Mouse (Mus musculus): ENCODE results near the gene Cenpu. TPM values are rescaled to one million over a fixed set of nuclear protein-coding genes. Genes with fewer than 3 reads are reported as not detected.
A peak's percentile ranks its signal among the peaks of the same experiment; 100 is the strongest.
"Not testable (repeated sequence)": the region's sequence is repeated elsewhere in the genome, so short reads cannot be mapped to it uniquely, and the experiment has no call there.

Cenpu gene
- total and polyA plus RNA-seq, 3 experiments, result 1.1 to 1.9 (median 1.4) TPM

DNA sequence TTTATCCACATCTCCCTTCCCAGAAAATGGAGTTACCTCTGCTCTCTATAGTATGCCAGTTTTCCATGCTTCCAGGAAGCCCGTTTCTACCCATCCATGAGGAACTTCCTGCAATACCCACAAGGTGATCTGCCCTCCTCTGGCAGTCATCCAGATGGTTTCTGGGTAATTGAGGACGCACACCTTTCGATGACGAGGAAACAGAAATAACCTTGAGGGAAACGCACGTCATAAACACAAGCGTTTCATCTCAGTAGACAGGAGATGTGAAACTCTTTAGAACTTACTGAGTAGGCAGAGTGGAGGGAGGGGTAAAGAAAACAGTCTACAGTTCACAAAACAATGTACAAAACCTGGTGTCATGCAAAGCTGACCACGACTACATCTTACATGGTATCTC is 1.8 kb upstream of the Cenpu start:
- DNase-seq, result no peak

DNA sequence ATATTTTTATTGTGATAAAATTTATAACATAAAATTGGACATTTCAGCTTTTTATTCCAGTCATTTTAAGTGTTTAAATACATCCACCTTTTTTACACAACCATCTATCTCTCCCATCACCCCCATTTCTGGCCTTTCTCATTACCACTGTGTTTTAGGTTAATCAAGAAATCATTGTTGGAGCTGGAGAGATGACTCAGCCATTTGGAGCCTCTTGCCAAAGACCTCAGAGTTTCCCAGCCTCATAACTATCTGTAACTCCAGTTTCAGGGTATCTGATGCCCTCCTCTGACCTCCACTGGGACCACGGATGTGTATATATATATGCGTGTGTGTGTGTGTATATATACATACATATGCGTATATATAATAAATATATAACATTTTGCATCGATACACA is 799 bp upstream of the Cenpu start:
- DNase-seq, result peak; percentile 45

DNA sequence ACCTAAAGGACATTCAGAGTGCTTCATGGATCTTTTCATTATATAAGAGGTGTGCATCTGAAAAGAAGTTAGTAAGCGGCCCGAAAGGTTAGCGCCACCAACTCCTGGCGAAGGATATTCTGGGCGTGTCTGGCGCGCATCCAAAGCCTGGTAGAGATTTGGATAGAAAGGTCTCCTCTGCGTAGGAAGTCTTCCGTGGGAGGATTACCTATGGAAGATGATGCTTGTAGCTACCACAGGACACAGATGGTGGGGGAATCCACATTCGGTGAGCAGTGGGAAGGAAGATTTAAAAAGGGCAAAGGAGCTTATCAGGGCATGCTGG is 575 bp downstream of the Cenpu start:
- DNase-seq, result no peak

DNA sequence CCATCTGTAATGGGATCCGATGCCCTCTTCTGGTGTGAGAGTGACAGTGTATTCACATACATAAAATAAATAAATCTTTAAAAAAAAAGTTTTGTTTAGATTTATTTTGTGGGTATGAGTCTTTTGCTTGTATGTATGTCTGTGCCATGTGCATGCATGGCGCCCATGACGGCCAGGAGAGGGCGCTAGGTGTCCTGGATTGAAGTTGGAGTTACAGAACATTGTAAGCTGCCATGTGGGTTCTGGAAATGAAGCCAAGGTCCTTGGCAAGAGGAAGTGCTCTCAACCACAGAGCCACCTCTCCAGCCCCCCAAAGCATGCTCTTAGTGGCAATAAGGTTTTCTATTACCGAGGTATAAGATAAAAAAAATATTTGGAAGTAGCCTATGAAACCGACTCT is 7.6 kb downstream of the Cenpu start:
- DNase-seq, result no peak

DNA sequence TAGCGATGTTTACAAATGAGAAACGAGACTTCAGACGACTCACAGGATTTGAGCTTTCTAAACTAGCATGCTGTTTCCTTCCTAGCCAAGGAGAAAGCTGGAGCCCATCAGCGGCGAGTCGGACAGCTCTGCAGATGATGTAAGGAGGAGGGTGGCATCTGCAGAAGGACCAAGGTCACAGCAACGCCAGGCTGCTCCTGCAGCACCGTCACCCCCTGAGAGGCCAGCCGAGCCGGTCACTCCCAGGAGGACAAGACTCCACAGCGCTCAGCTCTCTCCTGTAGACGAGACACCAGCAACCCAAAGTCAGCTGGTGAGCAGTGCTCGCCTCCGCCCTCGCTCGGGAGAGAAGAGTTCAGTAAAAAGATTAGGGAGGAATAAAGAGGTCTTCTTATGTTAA is 10.5 kb downstream of the Cenpu start:
- peak; percentile 59 for DNase-seq

DNA sequence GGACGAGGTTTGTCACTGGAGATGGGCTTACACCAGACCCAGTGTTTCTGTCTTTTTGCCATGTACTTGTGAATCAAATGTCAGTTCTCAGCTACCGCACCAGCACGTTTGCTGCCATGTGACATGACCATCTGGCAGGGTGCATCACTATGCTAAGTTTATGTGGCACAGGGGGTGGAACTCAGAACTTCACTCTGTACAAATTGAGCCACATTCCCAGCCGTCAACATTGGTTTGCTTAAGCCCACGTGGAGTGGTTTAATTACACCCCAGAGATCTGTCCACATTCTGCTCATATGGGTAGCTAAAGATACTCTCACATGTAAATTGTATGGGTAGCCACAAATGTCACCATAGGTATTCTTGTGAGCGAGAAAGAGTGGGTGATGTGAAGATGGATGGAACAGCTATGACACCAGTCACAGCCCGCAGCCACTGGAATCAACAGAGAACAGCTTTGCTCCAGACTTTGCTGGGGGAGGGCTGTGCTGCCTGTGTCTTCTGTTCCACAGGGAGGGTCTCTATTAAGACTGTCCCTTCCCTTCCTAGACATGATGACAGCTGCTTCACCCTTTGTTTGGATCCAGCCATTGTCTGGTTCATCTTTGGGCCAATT is 15.2 kb downstream of the Cenpu start:
- no peak for DNase-seq

DNA sequence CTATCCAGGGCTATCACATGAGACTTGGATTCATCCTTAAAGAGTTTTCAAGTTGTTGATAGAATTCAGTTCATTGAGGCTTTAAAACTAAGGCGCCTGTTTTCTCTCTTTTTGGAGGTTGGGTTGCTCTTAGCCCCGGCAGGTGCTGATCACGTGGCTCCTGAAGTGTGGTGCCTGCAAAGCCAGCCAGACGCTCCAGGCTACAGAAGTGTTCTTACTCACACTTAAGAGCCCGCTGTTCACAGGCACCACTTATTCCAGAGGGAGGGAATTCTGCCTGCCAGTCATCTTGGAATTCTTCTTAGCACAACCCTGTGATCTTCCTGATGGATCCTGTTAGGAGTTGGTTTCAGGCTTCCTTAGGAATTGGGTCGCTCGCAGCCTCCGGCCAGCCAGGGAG is 16.1 kb downstream of the Cenpu start:
- DNase-seq, result no peak

DNA sequence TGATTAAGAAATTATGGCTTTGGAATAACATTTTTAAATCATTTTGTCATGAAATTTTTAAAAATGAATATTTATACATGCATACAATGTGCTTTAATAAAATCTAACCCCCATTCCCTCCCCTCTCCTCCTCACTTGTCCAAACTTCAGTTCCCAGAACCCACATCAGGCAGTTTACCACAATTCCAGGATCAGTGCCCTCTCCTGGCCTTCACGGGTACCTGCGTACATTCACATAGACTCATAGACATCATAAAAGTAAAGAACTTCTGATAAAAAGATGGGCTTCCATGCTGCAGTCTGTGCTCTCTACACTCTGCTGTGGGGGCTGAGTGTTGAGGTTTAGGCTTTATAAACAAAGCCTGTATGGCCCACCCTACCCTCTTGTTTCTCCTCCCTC is 17.1 kb downstream of the Cenpu start:
- no peak for DNase-seq

DNA sequence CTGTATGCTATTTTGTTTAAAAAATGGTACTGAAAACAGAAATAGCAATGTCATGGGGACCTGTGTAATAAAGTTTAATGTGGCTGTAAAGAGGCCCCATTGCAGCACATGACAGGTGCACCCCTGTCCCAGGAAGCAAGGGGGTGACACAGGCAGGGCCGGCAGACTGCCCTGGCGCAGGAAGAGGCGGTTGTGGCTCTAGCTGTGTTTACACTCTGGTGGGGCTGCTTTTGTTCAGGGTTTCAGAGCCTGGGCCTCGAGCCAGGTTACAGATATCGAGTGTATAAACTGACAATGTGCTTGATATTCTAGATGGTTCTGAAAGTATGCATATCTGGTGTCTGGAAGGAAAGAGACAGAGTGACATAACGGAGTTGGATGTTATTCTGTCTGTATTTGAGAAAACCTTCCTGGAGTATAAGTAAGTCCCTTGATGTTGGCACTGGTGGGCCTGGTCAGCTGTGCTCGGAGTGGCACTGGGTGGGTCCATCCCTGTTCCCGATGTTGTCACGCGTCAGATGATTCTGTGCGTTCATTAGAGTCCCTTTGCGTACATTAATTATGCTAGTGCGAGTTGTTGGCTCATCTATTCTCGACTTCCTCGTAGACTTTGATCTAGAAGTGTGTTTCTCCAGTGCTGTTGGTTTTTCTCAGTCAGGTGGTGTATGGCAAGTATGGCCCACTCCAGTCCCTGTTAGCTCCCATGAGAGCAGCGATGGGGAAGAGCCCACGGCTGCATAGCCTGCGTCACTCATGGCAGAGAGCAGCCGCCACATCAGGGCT is 18.0 kb downstream of the Cenpu start:
- no peak for DNase-seq

DNA sequence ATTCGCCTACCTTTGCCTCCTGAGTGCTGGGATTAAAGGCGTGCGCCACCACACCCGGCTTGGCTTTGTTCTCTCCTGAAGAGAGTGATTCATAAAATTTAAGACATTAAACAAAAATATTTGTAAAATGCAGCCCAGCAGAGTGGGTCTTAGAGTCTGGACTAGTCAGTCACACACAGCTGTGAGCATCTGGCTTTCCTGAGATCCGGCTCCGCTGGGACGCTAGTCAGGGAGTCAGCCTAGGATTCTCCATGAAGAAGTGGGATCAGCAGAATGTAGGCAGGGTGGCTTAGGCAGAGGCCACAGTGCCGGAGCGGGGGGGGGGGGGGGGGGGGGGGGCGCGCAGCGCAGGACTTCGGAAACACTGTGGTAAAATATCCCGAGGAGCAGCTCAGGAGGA is 18.8 kb downstream of the Cenpu start:
- DNase-seq, result no peak

DNA sequence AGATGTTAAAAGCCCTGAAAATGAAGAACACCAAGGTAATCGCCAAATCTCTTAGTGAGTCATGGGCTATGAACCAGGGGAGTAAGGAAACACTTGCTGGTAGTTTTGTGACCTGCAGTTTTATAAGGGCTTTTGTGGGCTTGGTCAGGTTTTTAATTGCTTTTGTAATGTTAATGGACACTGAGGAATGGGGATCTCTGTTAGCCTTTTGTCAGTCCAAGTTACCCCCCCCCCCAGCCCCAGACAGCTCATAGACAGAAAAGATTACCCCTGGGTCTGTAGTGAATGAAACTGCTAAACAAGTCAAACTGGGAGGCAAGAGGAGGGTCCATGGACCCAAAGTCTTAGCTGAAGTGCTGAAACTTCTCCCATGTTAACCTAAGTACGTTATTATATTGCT is 21.6 kb downstream of the Cenpu start:
- no peak for DNase-seq

DNA sequence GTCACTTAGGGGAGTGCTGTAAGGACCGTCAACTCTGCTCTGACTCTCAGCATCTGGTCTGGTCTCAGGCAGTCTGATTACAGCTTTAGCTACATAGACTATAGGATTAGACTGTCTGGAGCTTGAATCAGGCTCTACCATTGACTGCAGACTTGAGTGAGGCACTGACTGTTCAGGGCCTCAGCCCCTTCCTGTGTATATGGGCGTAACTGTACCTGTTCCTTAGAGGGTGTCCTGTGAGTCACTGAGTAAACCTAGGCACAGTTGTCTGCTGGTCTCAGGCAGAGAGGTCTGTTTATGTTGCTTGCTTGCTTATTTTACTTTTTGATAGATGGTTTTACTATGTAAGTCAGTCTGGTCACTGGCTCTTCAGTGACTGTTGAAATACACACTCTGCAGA is 22.1 kb downstream of the Cenpu start:
- DNase-seq, result no peak

DNA sequence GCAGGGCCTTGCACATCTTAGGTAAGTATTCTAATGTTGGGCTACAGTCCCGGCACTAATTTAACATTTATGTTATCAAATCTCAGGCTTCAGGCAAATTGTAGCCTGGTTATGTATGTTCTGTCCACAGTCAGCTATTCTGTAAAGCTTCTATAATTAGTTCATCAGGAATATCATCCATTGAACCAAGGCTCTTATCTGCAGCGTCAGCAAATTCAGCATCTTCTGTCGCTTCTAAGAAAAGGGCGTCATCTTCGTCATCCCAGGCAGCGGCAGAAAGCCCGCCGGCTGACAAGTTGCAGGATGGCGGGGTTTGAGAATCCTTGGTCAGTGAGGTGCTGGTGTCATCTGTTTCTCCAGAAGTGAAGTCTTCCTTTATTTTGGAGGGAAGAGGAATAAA is 27.0 kb downstream of the Cenpu start:
- no peak for DNase-seq

DNA sequence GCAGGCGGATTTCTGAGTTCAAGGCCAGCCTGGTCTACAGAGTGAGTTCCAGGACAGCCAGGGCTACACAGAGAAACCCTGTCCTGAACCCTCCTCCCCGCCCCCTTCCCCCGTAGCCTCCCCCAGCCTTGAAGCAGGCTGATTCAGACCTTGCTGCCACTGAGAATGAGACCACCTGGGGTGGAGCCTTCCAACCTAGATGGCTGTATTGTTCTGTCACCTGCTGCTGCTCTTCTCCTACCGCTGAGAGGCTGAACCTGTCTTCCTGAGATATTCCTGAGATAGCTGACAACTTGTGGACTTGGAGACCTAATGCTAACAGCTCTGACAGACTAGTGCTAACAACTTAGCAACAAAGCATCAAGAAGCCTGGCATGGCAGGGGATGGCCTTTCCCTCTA is 32.5 kb downstream of the Cenpu start:
- DNase-seq, result not testable (repeated sequence)

DNA sequence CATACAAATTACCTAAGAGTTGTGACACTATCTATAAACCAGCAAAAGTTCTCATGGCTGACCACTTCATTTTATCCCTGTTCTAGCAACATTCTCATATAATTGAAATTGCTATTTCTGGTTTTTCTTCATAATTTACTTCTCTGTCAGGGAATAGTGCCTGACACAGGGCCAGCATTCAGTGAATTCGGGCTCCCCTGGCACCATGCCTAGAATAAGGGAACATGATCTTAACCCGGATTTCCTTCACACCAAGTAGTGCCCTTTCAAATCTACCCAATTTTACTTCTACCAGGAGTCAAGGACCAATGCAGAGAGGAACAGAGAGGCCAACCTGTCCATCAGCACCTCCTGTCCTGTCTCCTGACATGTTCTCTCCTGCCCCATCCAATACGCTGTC is 33.7 kb downstream of the Cenpu start:
- DNase-seq, result no peak

DNA sequence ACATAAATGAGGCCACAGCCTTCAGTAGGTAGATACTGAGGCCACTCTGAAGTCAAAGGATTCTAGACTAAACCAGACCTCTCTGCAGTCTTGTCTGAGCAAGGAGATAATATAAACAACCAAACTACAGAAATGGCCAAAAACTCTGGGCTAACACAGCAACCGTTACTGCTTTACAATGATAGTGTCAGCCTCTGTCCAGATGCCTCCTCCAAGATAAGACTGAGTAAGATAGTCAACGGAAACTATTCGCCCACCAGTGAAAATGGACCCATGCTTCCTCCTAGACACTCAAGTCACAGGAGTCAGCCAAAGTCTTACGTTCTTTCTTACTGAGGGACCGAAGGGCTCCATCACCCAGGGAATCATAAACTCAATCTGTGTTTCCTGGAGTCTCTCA is 36.1 kb downstream of the Cenpu start:
- no peak for DNase-seq

DNA sequence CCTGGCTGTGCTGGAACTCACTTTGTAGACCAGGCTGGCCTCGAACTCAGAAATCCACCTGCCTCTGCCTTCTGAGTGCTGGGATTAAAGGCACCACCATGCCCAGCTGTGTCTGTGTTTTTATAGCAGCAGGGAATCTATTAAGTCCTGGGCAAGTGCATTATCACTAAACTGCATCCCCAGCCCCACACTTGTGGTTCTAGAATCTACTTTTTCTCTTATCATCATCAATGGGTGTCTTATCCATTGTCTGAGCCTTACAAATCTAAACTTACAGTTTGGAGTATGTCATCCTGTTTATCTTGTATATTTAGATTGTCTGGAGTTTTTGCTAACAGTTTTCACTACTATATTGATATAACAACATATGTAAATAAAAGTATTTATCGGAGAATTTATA is 36.8 kb downstream of the Cenpu start:
- DNase-seq, result no peak

DNA sequence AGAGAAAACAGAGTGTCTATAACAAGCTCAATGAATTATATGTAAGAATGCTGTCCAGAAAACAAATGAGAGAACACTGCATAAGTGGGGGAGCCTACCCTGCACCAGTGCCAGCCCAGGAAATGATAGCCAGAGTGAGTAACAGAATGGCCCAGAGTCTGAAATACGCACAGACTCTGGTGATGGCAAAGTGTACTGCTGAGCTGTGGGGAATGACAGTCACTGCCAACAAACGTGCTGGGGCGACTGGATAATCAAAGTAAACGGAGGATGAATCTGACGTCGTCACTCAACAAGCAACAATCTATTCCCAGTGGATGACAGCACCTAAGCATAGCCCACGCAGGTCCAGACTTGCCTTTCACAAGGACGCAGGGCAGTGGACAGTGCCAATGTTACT is 41.2 kb downstream of the Cenpu start:
- DNase-seq, result no peak

DNA sequence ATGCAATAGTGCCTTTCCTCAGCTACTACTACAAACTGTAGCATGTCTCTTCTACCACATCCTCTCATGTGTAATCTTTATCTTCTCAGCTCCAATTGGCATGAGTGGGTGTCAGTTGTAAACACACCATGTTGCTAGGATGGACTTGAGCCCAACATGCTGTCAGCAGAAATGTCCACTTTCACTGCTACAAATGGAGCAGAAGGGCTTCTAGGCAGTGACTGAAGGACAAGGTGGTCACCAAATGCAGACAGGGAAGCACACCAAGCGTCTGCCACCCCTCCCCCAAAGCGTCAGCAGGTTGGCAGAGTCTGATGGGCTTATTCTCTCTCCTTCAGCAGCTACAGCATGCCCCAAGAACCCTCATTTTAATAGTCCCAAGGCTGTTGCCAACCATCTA is 41.9 kb downstream of the Cenpu start:
- no peak for DNase-seq

DNA sequence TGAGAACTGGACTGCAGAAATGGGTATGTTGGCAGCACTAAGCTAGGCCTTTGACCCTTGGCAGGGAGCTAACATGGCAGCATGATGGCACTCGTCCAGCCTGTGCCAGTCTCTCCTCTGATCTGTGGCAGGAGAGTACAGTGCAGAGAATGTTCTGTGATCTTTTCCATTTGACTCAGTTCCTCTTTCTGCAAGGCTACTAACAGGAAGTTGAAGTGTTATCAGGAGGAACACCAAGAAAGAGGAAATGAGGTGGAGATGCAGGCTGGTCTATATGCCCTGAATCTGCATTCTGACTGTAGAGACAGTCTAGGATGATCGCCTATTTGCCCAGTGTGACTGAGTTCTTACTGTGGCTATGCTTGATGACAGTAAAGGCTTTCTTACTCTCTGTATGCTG is 43.8 kb downstream of the Cenpu start:
- DNase-seq, result no peak

DNA sequence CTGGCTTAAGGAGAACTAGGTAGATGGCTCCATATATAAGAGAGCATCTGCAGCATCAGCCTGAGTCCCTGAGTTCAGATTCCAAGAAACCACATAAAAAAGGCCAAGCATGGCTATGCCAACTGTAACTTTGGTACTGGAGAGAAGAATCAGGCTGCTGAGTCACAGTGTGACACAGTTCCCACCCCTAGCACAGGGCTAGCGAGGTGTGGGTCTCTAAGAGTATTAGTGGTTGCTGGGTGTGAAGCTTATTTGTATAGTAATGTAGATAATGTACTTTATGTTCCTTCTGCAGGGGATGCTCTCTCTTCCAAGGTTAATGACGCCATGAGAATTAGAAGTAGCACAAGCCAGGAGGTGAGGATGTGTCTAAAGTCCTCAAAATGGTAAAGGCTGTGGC is 44.7 kb downstream of the Cenpu start:
- no peak for DNase-seq

DNA sequence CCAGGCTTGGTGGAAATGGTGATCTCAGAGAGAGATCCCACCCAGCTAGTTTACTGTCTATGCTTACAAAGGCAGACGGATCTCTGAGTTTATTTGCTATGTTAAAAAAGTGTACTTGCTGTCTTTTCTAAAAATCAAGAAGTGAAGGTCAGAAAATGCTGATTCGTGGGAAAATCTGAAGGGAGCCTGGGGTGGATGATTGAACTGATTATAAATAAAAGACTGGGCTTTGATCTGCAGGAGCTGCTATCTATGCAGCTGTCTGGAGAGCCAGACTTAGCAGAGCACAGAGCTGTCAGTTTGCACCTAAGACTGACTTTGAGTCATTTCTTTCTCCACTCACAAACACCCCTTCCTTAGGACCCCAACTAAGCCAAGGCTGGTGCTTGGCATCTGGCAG is 45.6 kb downstream of the Cenpu start:
- DNase-seq, result peak; percentile 41

DNA sequence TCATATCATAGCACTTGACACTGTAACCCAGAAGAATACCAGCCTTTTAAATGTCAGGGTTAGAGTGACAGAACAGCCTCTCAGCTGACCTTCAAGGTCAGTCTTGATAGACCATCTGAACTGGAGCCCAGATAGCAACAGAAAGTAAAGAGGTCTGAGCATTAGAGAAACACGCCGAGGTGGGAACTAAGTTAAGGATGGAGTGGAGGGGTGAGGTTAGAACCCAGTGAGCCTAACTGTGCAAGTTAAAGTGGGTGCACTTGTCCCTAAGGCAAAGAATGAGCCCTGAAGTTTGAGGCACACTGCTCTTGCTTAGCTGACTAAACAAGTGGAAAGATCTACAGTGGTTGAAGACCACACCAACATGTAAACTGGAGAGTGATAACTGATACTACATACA is 46.3 kb downstream of the Cenpu start:
- DNase-seq, result peak; percentile 47

DNA sequence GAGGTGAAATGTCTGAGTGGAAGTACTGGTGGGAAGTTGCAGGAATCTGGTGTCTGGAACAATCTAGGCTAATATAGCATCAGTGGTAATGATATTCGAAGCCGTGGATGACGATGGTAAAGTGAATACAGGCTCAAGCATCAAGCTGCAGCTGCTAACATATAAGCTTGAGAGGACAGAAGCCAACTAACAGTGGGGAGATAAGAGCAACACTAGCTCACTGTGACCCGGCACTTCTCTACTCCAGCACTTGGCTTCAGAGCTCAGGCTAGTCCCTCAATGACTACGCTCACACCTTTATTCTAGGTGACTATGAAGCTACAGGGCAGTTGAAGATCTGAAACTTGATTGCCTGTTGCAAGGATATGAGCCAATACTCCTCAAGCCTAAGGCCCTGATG is 46.9 kb downstream of the Cenpu start:
- DNase-seq, result no peak
